Mouse (Mus musculus): Measurements from ENCODE around the gene Gpx7. TPM values are rescaled to one million over a fixed set of nuclear protein-coding genes. Genes with fewer than 3 reads are reported as not detected.

Gpx7 gene
- total and polyA plus RNA-seq, 3 experiments, result 0.11 TPM; not detected in 2

- Histone ChIP-seq H3K9me3 (replicated peaks) (no peaks in the 10 kb centered on the region), H3K27me3 (ENCODE audit: insufficient read depth, low read length) (no peaks in the 10 kb centered on the region), H3K4me3 (ENCODE audit: low read depth, low read length) (no peak overlapping the region), H3K4me1 (ENCODE audit: insufficient read depth, low read depth, low read length) (peaks cover 37% of the 10 kb centered on the region), H3K36me3 (replicated peaks) (no peaks in the 10 kb centered on the region)
- ATAC-seq (ENCODE audit: extremely low read depth, insufficient number of reproducible peaks, low FRiP score, poor library complexity, severe bottlenecking), result no peak
- TF ChIP-seq GATA2 (IDR thresholded peaks at IDR 0.05; ENCODE audit: borderline replicate concordance, low read depth, low read length) (no peak), TAL1 (conservative IDR thresholded peaks at IDR 0.05; ENCODE audit: low read depth, low read length) (no peak), POLR2AphosphoS5 (IDR thresholded peaks at IDR 0.05; ENCODE audit: insufficient replicate concordance, low read depth, low read length) (no peak), GATA1 (IDR thresholded peaks at IDR 0.05; ENCODE audit: borderline replicate concordance, low read length) (no peak), CTCF (IDR thresholded peaks at IDR 0.05; ENCODE audit: low read depth, low read length) (no peak)
- DNase-seq (ENCODE audit: low spot score), result no peak
Measured at GRCm38 (mm10) chr4:108434781-108435180, 28.0 kb upstream of the Gpx7 start.

- ATAC-seq (ENCODE audit: extremely low read depth, insufficient number of reproducible peaks, low FRiP score, poor library complexity, severe bottlenecking) (no peak), DNase-seq (ENCODE audit: low spot score) (no peak)
- no peaks in the 10 kb centered on the region for H3K9me3 ChIP-seq (replicated peaks)
- H3K36me3 ChIP-seq (replicated peaks), result no peaks in the 10 kb centered on the region
- TF ChIP-seq TAL1 (conservative IDR thresholded peaks at IDR 0.05; ENCODE audit: low read depth, low read length) (no peak), GATA1 (IDR thresholded peaks at IDR 0.05; ENCODE audit: borderline replicate concordance, low read length) (no peak), CTCF (IDR thresholded peaks at IDR 0.05; ENCODE audit: low read depth, low read length) (no peak), GATA2 (IDR thresholded peaks at IDR 0.05; ENCODE audit: borderline replicate concordance, low read depth, low read length) (no peak), POLR2AphosphoS5 (IDR thresholded peaks at IDR 0.05; ENCODE audit: insufficient replicate concordance, low read depth, low read length) (no peak)
- peaks cover 43% of the 10 kb centered on the region for H3K4me1 ChIP-seq (ENCODE audit: insufficient read depth, low read depth, low read length)
- H3K4me3 ChIP-seq (ENCODE audit: low read depth, low read length), result no peak overlapping the region
- no peaks in the 10 kb centered on the region for H3K27me3 ChIP-seq (ENCODE audit: insufficient read depth, low read length)
Measured at GRCm38 (mm10) chr4:108434221-108434620, 27.5 kb upstream of the Gpx7 start.

GRCm38 (mm10) chr4:108433341-108433740 is 26.6 kb upstream of the Gpx7 start:
- Histone ChIP-seq H3K9me3 (replicated peaks) (no peaks in the 10 kb centered on the region), H3K36me3 (replicated peaks) (no peaks in the 10 kb centered on the region), H3K27me3 (ENCODE audit: insufficient read depth, low read length) (no peaks in the 10 kb centered on the region), H3K4me1 (ENCODE audit: insufficient read depth, low read depth, low read length) (peaks cover 49% of the 10 kb centered on the region), H3K4me3 (ENCODE audit: low read depth, low read length) (no peak overlapping the region)
- DNase-seq (ENCODE audit: low spot score) (no peak), ATAC-seq (ENCODE audit: extremely low read depth, insufficient number of reproducible peaks, low FRiP score, poor library complexity, severe bottlenecking) (no peak)
- TF ChIP-seq POLR2AphosphoS5 (IDR thresholded peaks at IDR 0.05; ENCODE audit: insufficient replicate concordance, low read depth, low read length), result no peak
- TF ChIP-seq GATA2 (IDR thresholded peaks at IDR 0.05; ENCODE audit: borderline replicate concordance, low read depth, low read length), result no peak
- no peak for TF ChIP-seq TAL1 (conservative IDR thresholded peaks at IDR 0.05; ENCODE audit: low read depth, low read length)
- no peak for TF ChIP-seq GATA1 (IDR thresholded peaks at IDR 0.05; ENCODE audit: borderline replicate concordance, low read length)

GRCm38 (mm10) chr4:108431561-108431936 is 24.8 kb upstream of the Gpx7 start:
- no peaks in the 10 kb centered on the region for H3K36me3 ChIP-seq (replicated peaks)
- H3K4me1 ChIP-seq (ENCODE audit: insufficient read depth, low read depth, low read length), result peaks cover 55% of the 10 kb centered on the region
- ATAC-seq (ENCODE audit: extremely low read depth, insufficient number of reproducible peaks, low FRiP score, poor library complexity, severe bottlenecking), result no peak
- no peak for DNase-seq (ENCODE audit: low spot score)
- TF ChIP-seq POLR2AphosphoS5 (IDR thresholded peaks at IDR 0.05; ENCODE audit: insufficient replicate concordance, low read depth, low read length), result no peak
- TF ChIP-seq CTCF (IDR thresholded peaks at IDR 0.05; ENCODE audit: low read depth, low read length), result no peak
- TF ChIP-seq GATA2 (IDR thresholded peaks at IDR 0.05; ENCODE audit: borderline replicate concordance, low read depth, low read length), result no peak
- no peak for TF ChIP-seq GATA1 (IDR thresholded peaks at IDR 0.05; ENCODE audit: borderline replicate concordance, low read length)
- TF ChIP-seq TAL1 (conservative IDR thresholded peaks at IDR 0.05; ENCODE audit: low read depth, low read length), result no peak
- H3K27me3 ChIP-seq (ENCODE audit: insufficient read depth, low read length), result no peaks in the 10 kb centered on the region
- no peaks in the 10 kb centered on the region for H3K9me3 ChIP-seq (replicated peaks)
- no peak overlapping the region for H3K4me3 ChIP-seq (ENCODE audit: low read depth, low read length)

- Histone ChIP-seq H3K9me3 (replicated peaks) (no peaks in the 10 kb centered on the region), H3K36me3 (replicated peaks) (no peaks in the 10 kb centered on the region), H3K4me1 (ENCODE audit: insufficient read depth, low read depth, low read length) (peaks cover 61% of the 10 kb centered on the region), H3K27me3 (ENCODE audit: insufficient read depth, low read length) (no peaks in the 10 kb centered on the region), H3K4me3 (ENCODE audit: low read depth, low read length) (no peak overlapping the region)
- DNase-seq (ENCODE audit: low spot score), result no peak
- no peak for ATAC-seq (ENCODE audit: extremely low read depth, insufficient number of reproducible peaks, low FRiP score, poor library complexity, severe bottlenecking)
- TF ChIP-seq GATA1 (IDR thresholded peaks at IDR 0.05; ENCODE audit: borderline replicate concordance, low read length), result no peak
- no peak for TF ChIP-seq CTCF (IDR thresholded peaks at IDR 0.05; ENCODE audit: low read depth, low read length)
- no peak for TF ChIP-seq TAL1 (conservative IDR thresholded peaks at IDR 0.05; ENCODE audit: low read depth, low read length)
- no peak for TF ChIP-seq GATA2 (IDR thresholded peaks at IDR 0.05; ENCODE audit: borderline replicate concordance, low read depth, low read length)
- no peak for TF ChIP-seq POLR2AphosphoS5 (IDR thresholded peaks at IDR 0.05; ENCODE audit: insufficient replicate concordance, low read depth, low read length)
Measured at GRCm38 (mm10) chr4:108430656-108431560, 24.1 kb upstream of the Gpx7 start.

- ATAC-seq (ENCODE audit: extremely low read depth, insufficient number of reproducible peaks, low FRiP score, poor library complexity, severe bottlenecking), result peak; percentile 19; the same call in 1 of the 2 replicates
- no peak for TF ChIP-seq CTCF (IDR thresholded peaks at IDR 0.05; ENCODE audit: low read depth, low read length)
- TF ChIP-seq POLR2AphosphoS5 (IDR thresholded peaks at IDR 0.05; ENCODE audit: insufficient replicate concordance, low read depth, low read length), result no peak
- TF ChIP-seq GATA1 (IDR thresholded peaks at IDR 0.05; ENCODE audit: borderline replicate concordance, low read length), result no peak
- TF ChIP-seq TAL1 (conservative IDR thresholded peaks at IDR 0.05; ENCODE audit: low read depth, low read length), result no peak
- H3K9me3 ChIP-seq (replicated peaks), result no peaks in the 10 kb centered on the region
- H3K4me1 ChIP-seq (ENCODE audit: insufficient read depth, low read depth, low read length), result peaks cover 62% of the 10 kb centered on the region
- peak; percentile 31 for DNase-seq (ENCODE audit: low spot score)
- H3K4me3 ChIP-seq (ENCODE audit: low read depth, low read length), result peak overlapping the region; percentile 52; the same call in 1 of the 2 replicates
- no peaks in the 10 kb centered on the region for H3K36me3 ChIP-seq (replicated peaks)
- no peaks in the 10 kb centered on the region for H3K27me3 ChIP-seq (ENCODE audit: insufficient read depth, low read length)
Measured at GRCm38 (mm10) chr4:108428341-108428721, 21.6 kb upstream of the Gpx7 start.
